Mouse (Mus musculus) C2C12 (cell line): Measurements from ENCODE around the gene Gpcpd1. TPM values are rescaled to one million over a fixed set of nuclear protein-coding genes. Genes with fewer than 3 reads are reported as not detected.

ENCODE experiments used
- H3K27me3 ChIP-seq: one replicate; pipeline ENCODE4 v1.6.1; 2011; ENCODE audit not compliant: control insufficient read depth, insufficient read depth, insufficient read length
- H3K36me3 ChIP-seq: one replicate; pipeline ENCODE4 v1.6.1; 2011; ENCODE audit not compliant: control insufficient read depth, insufficient read depth
- H3K4me3 ChIP-seq: one replicate; pipeline ENCODE4 v1.5.1; 2011; ENCODE audit warnings: mild to moderate bottlenecking, control low read depth; ENCODE audit not compliant: poor library complexity, insufficient read depth, severe bottlenecking
- H3K79me2 ChIP-seq: one replicate; pipeline ENCODE4 v1.6.1; 2011; ENCODE audit not compliant: control insufficient read depth, insufficient read depth
- H3K79me3 ChIP-seq: one replicate; pipeline ENCODE4 v1.6.1; 2011; ENCODE audit warnings: low read depth, control low read depth
- H3ac ChIP-seq: one replicate; pipeline ENCODE3; 2011; ENCODE audit warnings: low read depth; ENCODE audit not compliant: control insufficient read depth, insufficient read length
- CEBPB ChIP-seq: IDR thresholded peaks from one replicate; pipeline ENCODE4 v1.6.1; 2011; ENCODE audit warnings: low read depth, mild to moderate bottlenecking, control low read depth, moderate library complexity
- CTCF ChIP-seq: IDR thresholded peaks from one replicate; pipeline ENCODE4 v1.5.1; 2011; ENCODE audit not compliant: control insufficient read depth, insufficient read depth, insufficient read length
- FOSL1 ChIP-seq: IDR thresholded peaks from one replicate; pipeline ENCODE4 v1.8.0; 2011; ENCODE audit warnings: mild to moderate bottlenecking, low read length; ENCODE audit not compliant: poor library complexity, insufficient read depth, severe bottlenecking
- MAX ChIP-seq: IDR thresholded peaks from one replicate; pipeline ENCODE4 v1.6.1; 2011; ENCODE audit warnings: mild to moderate bottlenecking, control low read depth
- MYOD1 ChIP-seq: IDR thresholded peaks from one replicate; pipeline ENCODE4 v1.6.1; 2011; ENCODE audit warnings: low read depth; ENCODE audit not compliant: control insufficient read depth, insufficient read length
- MYOG ChIP-seq: IDR thresholded peaks from one replicate; pipeline ENCODE4 v1.6.1; 2011; ENCODE audit not compliant: control insufficient read depth, insufficient read length; ENCODE audit errors: extremely low read depth
- USF1 ChIP-seq: IDR thresholded peaks from one replicate; pipeline ENCODE4 v1.6.1; 2011; ENCODE audit warnings: low read depth, mild to moderate bottlenecking, control low read depth, moderate library complexity
- polyA plus RNA-seq: library from polyadenylated mRNA; unstranded; fragments of >200 nt; fragmentation: generic; extraction: Trizol; gene quantifications from one replicate; pipeline ENCODE4 v1.2.1, GENCODE M21; 2012; ENCODE audit warnings: missing spikeins

Gene Gpcpd1
- polyA plus RNA-seq, 1 experiment = 2.4 TPM

DNA sequence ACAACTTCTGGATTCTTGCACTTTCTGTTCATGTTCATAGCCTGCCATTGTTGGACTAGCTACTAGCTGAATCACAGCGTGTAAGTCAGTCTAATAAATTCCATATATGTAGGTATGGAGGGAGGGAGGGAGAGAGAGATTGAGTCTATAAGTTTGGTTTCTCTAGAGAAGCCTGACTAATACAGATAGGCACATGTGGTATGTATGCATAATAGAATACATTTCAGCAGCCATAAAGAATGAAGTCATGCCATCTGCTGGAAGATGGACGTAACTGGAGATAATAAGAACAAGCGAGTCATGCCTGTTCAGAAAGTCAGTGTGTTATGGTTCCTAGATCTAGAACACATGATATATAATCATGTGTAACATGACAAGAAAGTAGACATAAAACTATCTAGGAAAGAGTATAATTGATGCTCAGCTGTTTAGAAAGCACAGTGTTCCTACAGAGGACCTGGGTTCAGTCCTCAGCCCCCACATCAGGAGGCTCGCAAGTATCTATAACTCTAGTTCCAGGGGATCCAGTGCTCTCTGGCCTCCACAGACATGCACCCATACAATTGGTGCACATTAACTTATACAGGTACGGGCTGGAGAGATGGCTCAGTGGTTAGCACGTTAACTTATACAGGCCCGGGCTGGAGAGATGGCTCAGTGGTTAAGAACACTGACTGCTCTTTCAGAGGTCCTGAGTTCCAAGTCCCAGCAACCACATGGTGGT lies 90.0 kb downstream of the Gpcpd1 start:
- no peaks in the 10 kb centered on the region for H3K36me3 ChIP-seq
- H3K4me3 ChIP-seq = no peak overlapping the region
- H3K79me3 ChIP-seq = no peaks in the 10 kb centered on the region
- TF ChIP-seq FOSL1 (no peak), CTCF (no peak), MYOG (no peak), MAX (no peak), USF1 (no peak), CEBPB (no peak), MYOD1 (no peak)
- H3K79me2 ChIP-seq = no peaks in the 10 kb centered on the region
- H3K27me3 ChIP-seq = peaks cover 4% of the 10 kb centered on the region
- no peak overlapping the region for H3ac ChIP-seq

DNA sequence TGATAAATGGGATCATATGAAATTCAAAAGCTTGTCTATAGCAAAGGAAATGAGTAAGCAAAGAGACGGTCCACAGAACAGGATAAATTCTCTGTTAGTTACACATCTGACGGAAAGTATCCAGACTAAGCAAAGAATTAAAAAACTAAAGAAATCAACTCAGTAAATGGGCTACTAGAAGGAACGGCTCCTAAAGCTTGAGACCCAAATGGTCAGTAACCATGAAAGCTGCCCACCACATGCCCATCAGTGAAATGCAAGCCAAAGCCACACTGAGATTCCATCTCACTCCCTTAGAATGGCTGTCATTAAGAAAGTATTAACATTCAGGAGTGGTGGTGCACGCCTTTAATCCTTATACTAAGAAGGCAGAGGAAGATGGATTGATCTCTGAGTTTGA lies 94.3 kb downstream of the Gpcpd1 start:
- TF ChIP-seq USF1 (no peak), CTCF (no peak), FOSL1 (no peak), MYOG (no peak), MYOD1 (no peak), MAX (no peak), CEBPB (no peak)
- peaks cover 25% of the 10 kb centered on the region for H3K27me3 ChIP-seq

DNA sequence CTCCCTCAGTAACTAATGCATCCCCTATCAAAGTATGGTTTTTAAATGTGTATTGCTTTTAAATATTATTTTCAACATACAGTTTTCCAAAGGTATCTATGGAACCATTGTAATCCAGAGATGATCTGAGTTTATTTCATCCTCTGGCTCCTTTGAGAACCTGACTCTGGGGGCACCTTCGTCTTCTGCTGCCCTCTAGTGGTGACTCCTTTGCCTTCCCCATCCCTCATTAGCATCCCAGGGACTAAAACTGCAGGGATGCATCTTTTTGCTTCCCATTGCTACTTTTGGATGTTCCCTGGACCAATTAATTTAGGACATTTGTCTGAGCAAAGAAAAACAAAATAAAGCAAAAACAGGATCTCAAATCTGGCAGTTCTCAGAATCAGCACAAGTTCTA lies 102.1 kb downstream of the Gpcpd1 start:
- Histone ChIP-seq H3K79me2 (no peaks in the 10 kb centered on the region), H3K79me3 (no peaks in the 10 kb centered on the region), H3K27me3 (peaks cover 41% of the 10 kb centered on the region), H3ac (no peak overlapping the region), H3K36me3 (no peaks in the 10 kb centered on the region), H3K4me3 (no peak overlapping the region)
- TF ChIP-seq CTCF = peak; percentile 49
- TF ChIP-seq CEBPB = no peak
- no peak for TF ChIP-seq MYOD1
- no peak for TF ChIP-seq FOSL1
- no peak for TF ChIP-seq USF1

More for the DNA sequence above, 94.3 kb downstream of the Gpcpd1 start:
- Histone ChIP-seq H3ac (no peak overlapping the region), H3K36me3 (no peaks in the 10 kb centered on the region), H3K4me3 (no peak overlapping the region), H3K79me2 (no peaks in the 10 kb centered on the region), H3K79me3 (no peaks in the 10 kb centered on the region)

- Histone ChIP-seq H3K79me3 (no peaks in the 10 kb centered on the region), H3K4me3 (no peak overlapping the region), H3K27me3 (peaks cover 19% of the 10 kb centered on the region), H3K36me3 (no peaks in the 10 kb centered on the region), H3ac (no peak overlapping the region), H3K79me2 (no peaks in the 10 kb centered on the region)
- TF ChIP-seq MYOD1 (no peak), USF1 (no peak), CEBPB (no peak), CTCF (no peak), MYOG (no peak), MAX (no peak), FOSL1 (no peak)
Observed at GRCm38 (mm10) chr2:132481547-132481946, 106.0 kb downstream of the Gpcpd1 start.

Other genes starting within 250 kb of the Gpcpd1 start
- not detected for gene Prokr2, start 202.3 kb downstream of the Gpcpd1 start, polyA plus RNA-seq
- gene Shld1, start 99.2 kb upstream of the Gpcpd1 start, polyA plus RNA-seq = 5.3 TPM
- gene Chgb, start 193.5 kb upstream of the Gpcpd1 start, polyA plus RNA-seq = 0.01 TPM
- gene Trmt6, start 228.3 kb upstream of the Gpcpd1 start, polyA plus RNA-seq = 18.8 TPM
- gene Mcm8, start 228.4 kb upstream of the Gpcpd1 start, polyA plus RNA-seq = 2.8 TPM